Mouse (Mus musculus): ENCODE data around the gene Tsen2. TPM values are rescaled to one million over a fixed set of nuclear protein-coding genes. Genes with fewer than 3 reads are reported as not detected.

Tsen2 gene
- polyA plus RNA-seq, 1 experiment from 2014 or later = 34.6 TPM

- H3K9me3 ChIP-seq = no peaks in the 10 kb centered on the region
- no peaks in the 10 kb centered on the region; the same call in 1 of the 2 replicates for H3K27me3 ChIP-seq (ENCODE audit: insufficient read depth, poor library complexity, severe bottlenecking)
- WGBS = 67% methylated on average over 12 of the region's 12 CpGs
- no peak overlapping the region for H3K27ac ChIP-seq
- peaks cover 8% of the 10 kb centered on the region for H3K4me1 ChIP-seq (replicated peaks)
- no peaks in the 10 kb centered on the region for H3K36me3 ChIP-seq
- H3K4me3 ChIP-seq = no peak overlapping the region
- DNase-seq (ENCODE audit: low spot score) = no peak
These were observed 25.2 kb upstream of the Tsen2 start for GRCm38 (mm10) chr6:115519275-115519699.

DNA sequence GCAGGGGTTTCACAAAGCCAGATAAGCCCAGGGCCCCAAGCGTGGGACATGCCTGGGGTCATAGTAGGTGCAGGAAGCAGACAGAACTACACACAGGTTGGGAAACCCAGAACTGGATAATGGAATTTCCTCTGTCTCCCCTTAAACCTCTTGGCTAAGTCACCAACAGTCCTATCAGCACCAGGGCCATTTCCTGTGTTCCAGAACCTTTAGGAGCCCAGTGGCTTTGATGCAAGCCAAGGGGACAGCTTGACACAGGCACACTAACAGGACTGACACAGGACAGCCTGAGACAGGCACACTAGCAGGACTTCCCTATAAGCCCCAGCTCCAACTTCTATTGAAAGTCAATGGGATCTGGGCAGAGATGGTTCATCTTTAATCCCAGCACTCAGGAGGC is 22.5 kb upstream of the Tsen2 start:
- no peaks in the 10 kb centered on the region for H3K36me3 ChIP-seq
- no peaks in the 10 kb centered on the region; the same call in 1 of the 2 replicates for H3K27me3 ChIP-seq (ENCODE audit: insufficient read depth, poor library complexity, severe bottlenecking)
- no peaks in the 10 kb centered on the region for H3K9me3 ChIP-seq
- 87% methylated on average over 1 of the region's 1 CpGs for WGBS
- DNase-seq (ENCODE audit: low spot score) = no peak
- H3K27ac ChIP-seq = no peak overlapping the region
- no peak overlapping the region for H3K4me3 ChIP-seq
- peaks cover 8% of the 10 kb centered on the region for H3K4me1 ChIP-seq (replicated peaks)

GRCm38 (mm10) chr6:115522691-115523146 is 21.7 kb upstream of the Tsen2 start:
- Histone ChIP-seq H3K9me3 (no peaks in the 10 kb centered on the region), H3K4me3 (no peak overlapping the region), H3K27me3 (ENCODE audit: insufficient read depth, poor library complexity, severe bottlenecking) (no peaks in the 10 kb centered on the region; the same call in 1 of the 2 replicates), H3K4me1 (replicated peaks) (peaks cover 8% of the 10 kb centered on the region), H3K27ac (peak overlapping the region; percentile 12; the same call in 1 of the 2 replicates), H3K36me3 (no peaks in the 10 kb centered on the region)
- WGBS = 82% methylated on average over 6 of the region's 6 CpGs
- no peak for DNase-seq (ENCODE audit: low spot score)

DNA sequence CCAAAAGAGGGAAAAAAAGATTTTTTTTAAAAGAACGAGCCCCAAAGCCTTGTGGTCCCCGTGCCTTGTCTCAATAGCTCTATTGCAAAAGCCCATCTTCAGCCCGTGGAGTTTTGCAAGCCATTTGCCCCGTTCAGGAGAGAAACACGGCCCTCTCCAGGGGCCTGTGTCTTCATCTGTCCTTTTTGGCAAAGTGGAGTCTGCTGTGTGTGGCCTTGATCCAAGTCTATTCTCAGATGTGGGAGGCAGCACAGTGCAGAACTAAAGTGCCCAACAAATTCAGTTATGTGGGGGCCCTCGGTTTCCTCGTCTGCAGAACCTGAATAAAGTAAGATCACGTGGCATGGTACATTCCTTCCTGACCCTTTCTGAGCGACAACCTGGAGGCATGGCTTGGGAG is 21.3 kb upstream of the Tsen2 start:
- no peak for DNase-seq (ENCODE audit: low spot score)
- H3K27me3 ChIP-seq (ENCODE audit: insufficient read depth, poor library complexity, severe bottlenecking) = no peaks in the 10 kb centered on the region; the same call in 1 of the 2 replicates
- peaks cover 8% of the 10 kb centered on the region for H3K4me1 ChIP-seq (replicated peaks)
- H3K9me3 ChIP-seq = no peaks in the 10 kb centered on the region
- 87% methylated on average over 9 of the region's 9 CpGs for WGBS
- no peaks in the 10 kb centered on the region for H3K36me3 ChIP-seq
- no peak overlapping the region for H3K27ac ChIP-seq
- H3K4me3 ChIP-seq = no peak overlapping the region

- Histone ChIP-seq H3K27ac (no peak overlapping the region), H3K27me3 (ENCODE audit: insufficient read depth, poor library complexity, severe bottlenecking) (no peaks in the 10 kb centered on the region), H3K4me3 (no peak overlapping the region), H3K4me1 (replicated peaks) (peaks cover 2% of the 10 kb centered on the region), H3K36me3 (no peaks in the 10 kb centered on the region), H3K9me3 (no peaks in the 10 kb centered on the region)
- WGBS = 78% methylated on average over 9 of the region's 9 CpGs
- DNase-seq (ENCODE audit: low spot score) = no peak
These were observed 19.9 kb upstream of the Tsen2 start for GRCm38 (mm10) chr6:115524449-115524990.

DNA sequence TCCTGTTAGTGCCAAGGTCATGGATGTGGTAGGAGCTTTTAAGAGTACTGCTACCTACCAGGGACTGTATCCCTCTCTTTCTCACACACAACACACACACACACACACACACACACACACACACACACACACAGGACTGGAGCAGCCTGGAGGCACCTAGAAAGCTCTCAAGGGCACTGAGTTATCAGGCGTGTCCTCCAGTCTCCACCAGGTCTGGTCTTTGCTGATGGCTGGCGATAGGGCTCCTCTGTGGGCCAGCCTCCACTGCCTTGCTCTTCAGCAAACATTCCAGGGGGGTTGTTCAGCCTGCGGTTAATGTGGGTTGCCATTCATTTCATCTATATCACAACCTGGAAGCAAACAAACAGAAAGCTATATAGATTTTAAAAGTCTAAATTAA is 17.0 kb upstream of the Tsen2 start:
- DNase-seq (ENCODE audit: low spot score) = no peak
- Histone ChIP-seq H3K27me3 (ENCODE audit: insufficient read depth, poor library complexity, severe bottlenecking) (no peaks in the 10 kb centered on the region), H3K4me1 (replicated peaks) (no peaks in the 10 kb centered on the region; the same call in 1 of the 2 replicates), H3K36me3 (no peaks in the 10 kb centered on the region), H3K27ac (no peak overlapping the region), H3K9me3 (no peaks in the 10 kb centered on the region), H3K4me3 (no peak overlapping the region)
- 84% methylated on average over 3 of the region's 3 CpGs for WGBS

- DNase-seq (ENCODE audit: low spot score) = no peak
- Histone ChIP-seq H3K36me3 (no peaks in the 10 kb centered on the region), H3K27ac (no peak overlapping the region), H3K4me3 (no peak overlapping the region), H3K9me3 (no peaks in the 10 kb centered on the region), H3K4me1 (replicated peaks) (no peaks in the 10 kb centered on the region; the same call in 1 of the 2 replicates), H3K27me3 (ENCODE audit: insufficient read depth, poor library complexity, severe bottlenecking) (no peaks in the 10 kb centered on the region)
- WGBS = 96% methylated on average over 4 of the region's 4 CpGs
These were observed 16.1 kb upstream of the Tsen2 start for GRCm38 (mm10) chr6:115528372-115528771.

DNA sequence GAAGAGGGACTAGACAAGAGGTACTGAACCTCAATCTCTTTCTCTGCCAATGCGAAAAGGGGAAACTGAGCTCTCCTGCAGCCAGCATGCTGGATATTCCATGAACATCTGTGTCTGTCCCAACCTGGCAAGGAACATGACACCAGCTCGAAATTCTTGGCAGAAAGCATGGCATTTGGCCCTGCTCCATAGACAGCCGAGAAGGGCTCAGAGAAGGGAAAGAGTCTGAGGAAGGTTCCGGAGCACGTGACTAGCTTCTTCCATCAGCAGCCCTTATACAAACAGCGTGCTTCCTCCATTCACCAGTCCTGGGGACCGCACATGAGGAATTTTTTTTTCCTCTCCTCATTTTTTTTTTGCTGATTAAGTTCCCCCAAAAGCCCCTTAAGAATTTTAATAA is 9.8 kb upstream of the Tsen2 start:
- Histone ChIP-seq H3K4me3 (no peak overlapping the region), H3K9me3 (no peaks in the 10 kb centered on the region), H3K27me3 (ENCODE audit: insufficient read depth, poor library complexity, severe bottlenecking) (no peaks in the 10 kb centered on the region), H3K36me3 (no peaks in the 10 kb centered on the region), H3K4me1 (replicated peaks) (peaks cover 6% of the 10 kb centered on the region; the same call in 1 of the 2 replicates), H3K27ac (no peak overlapping the region)
- 86% methylated on average over 7 of the region's 7 CpGs for WGBS
- no peak for DNase-seq (ENCODE audit: low spot score)

DNA sequence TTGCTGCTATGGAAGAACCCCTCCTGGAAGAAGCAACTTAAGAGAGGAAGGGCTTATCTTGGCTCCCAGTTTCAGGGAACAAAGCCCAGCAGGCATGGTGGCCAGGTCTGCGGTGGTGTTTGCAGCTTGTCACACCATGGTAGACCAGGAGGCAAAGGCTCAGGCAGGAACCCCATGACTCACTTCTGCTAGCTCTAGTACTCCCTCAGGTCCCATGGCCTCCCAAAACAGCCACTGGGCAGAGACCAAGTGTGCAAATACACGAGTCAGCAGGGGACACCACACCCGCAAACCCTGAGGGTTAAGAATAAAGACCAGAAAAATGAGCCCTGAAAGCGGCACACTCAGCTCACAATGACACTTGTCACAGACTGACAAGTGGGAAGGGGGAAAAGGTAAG is 8.3 kb upstream of the Tsen2 start:
- no peak for DNase-seq (ENCODE audit: low spot score)
- Histone ChIP-seq H3K4me3 (no peak overlapping the region), H3K27me3 (ENCODE audit: insufficient read depth, poor library complexity, severe bottlenecking) (no peaks in the 10 kb centered on the region), H3K9me3 (no peaks in the 10 kb centered on the region), H3K36me3 (no peaks in the 10 kb centered on the region), H3K27ac (no peak overlapping the region), H3K4me1 (replicated peaks) (peaks cover 6% of the 10 kb centered on the region; the same call in 1 of the 2 replicates)
- 72% methylated on average over 4 of the region's 4 CpGs for WGBS

DNA sequence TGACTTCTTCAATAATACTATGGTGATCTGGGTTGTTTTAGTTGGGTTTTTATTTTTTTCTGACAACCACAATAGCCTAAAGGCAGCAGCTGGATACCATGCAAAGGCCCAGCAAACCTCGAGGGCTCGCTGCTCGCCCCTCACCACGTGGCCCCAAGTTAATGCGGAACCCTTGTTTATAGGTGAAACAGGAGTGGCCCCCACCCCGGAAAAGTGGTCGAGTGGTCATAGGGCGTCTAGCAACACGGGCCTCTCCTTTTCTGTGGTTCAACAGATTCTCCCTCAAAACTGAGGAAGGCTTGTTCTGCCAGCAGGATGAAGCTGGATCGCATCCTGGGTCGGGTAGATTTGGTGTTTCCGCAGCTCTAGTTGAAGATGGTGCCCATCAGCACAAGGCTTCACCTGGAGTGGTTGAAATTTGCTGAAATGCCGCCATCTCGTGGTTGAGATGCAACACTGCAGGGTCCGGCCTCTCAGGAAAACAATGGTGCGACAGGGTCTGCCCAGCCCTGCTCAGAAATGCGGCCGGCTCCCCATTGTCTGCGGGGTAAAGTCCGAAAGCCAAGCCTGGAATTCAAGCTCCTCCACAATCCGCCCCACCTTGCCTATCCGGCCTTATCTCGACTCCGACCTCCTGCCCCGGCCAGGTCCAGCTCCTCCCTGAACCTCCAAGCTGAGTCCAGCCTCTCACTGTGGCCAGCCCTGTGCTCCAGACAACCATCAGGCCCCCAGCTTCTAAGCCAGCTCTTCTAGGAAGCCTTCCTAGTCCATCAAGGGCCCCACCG is 5.6 kb upstream of the Tsen2 start:
- peak; percentile 91 for DNase-seq (ENCODE audit: low spot score)
- Histone ChIP-seq H3K36me3 (no peaks in the 10 kb centered on the region), H3K27ac (peak overlapping the region; percentile 90), H3K9me3 (no peaks in the 10 kb centered on the region), H3K4me3 (peak overlapping the region; percentile 46), H3K27me3 (ENCODE audit: insufficient read depth, poor library complexity, severe bottlenecking) (no peaks in the 10 kb centered on the region), H3K4me1 (replicated peaks) (peaks cover 12% of the 10 kb centered on the region)
- 22% methylated on average over 26 of the region's 26 CpGs for WGBS

DNA sequence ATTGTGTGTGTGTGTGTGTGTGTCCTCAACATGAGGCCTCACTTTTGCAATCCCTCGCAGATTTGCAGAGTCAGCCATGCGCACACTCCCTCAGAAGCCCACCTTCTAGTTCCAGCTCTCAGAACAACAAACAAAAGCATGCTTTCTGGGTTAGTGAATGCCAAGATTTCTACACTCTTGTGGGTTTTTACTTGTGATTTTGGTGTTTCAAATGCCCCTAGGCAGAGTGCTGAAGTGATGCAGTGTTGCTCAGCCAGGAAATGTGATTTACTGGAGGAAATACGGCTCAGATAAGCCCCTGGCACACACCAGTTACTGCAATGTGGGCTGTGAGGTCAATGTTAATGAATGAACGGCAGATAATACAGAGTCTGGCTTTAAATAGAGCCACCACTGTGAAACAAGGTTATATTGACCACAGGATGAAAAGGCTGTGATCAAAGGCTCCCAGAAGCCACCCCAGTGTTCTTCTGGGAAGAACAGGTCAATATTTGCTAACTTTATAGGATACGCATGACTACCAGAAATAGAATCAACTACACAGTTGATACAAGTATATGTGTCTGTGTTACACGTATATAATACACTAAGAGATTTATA is 2.7 kb upstream of the Tsen2 start:
- H3K4me3 ChIP-seq = no peak overlapping the region
- peaks cover 26% of the 10 kb centered on the region for H3K4me1 ChIP-seq (replicated peaks)
- no peaks in the 10 kb centered on the region for H3K27me3 ChIP-seq (ENCODE audit: insufficient read depth, poor library complexity, severe bottlenecking)
- no peak for DNase-seq (ENCODE audit: low spot score)
- H3K9me3 ChIP-seq = no peaks in the 10 kb centered on the region
- WGBS = 72% methylated on average over 6 of the region's 6 CpGs
- H3K36me3 ChIP-seq = no peaks in the 10 kb centered on the region
- H3K27ac ChIP-seq = no peak overlapping the region

GRCm38 (mm10) chr6:115542341-115542740 is 2.1 kb upstream of the Tsen2 start:
- Histone ChIP-seq H3K27me3 (ENCODE audit: insufficient read depth, poor library complexity, severe bottlenecking) (no peaks in the 10 kb centered on the region), H3K4me3 (no peak overlapping the region), H3K27ac (no peak overlapping the region), H3K36me3 (no peaks in the 10 kb centered on the region), H3K4me1 (replicated peaks) (peaks cover 26% of the 10 kb centered on the region), H3K9me3 (no peaks in the 10 kb centered on the region)
- WGBS = 77% methylated on average over 3 of the region's 3 CpGs
- DNase-seq (ENCODE audit: low spot score) = no peak

GRCm38 (mm10) chr6:115546276-115546675 is 1.8 kb downstream of the Tsen2 start:
- 87% methylated on average over 5 of the region's 5 CpGs for WGBS
- Histone ChIP-seq H3K36me3 (peaks cover 35% of the 10 kb centered on the region), H3K4me1 (replicated peaks) (peaks cover 20% of the 10 kb centered on the region), H3K9me3 (no peaks in the 10 kb centered on the region), H3K4me3 (no peak overlapping the region), H3K27me3 (ENCODE audit: insufficient read depth, poor library complexity, severe bottlenecking) (no peaks in the 10 kb centered on the region), H3K27ac (no peak overlapping the region)
- DNase-seq (ENCODE audit: low spot score) = peak; percentile 33

Measured in hindbrain, embryonic 10.5 days (tissue).